Mouse (Mus musculus) fat pad, adult 2 months (tissue): ENCODE results near the gene Ddx3x.
A peak's percentile ranks its signal among the peaks of the same experiment; 100 is the strongest.
"Not testable (repeated sequence)": the region's sequence is repeated elsewhere in the genome, so short reads cannot be mapped to it uniquely, and the experiment has no call there.

Experiments used
- DNase-seq: peaks from one replicate; pipeline ENCODE4 v3.0.0-alpha.2; 2011; ENCODE audit warnings: low read depth, low spot score; ENCODE audit errors: extremely low read depth

Ddx3x gene

DNA sequence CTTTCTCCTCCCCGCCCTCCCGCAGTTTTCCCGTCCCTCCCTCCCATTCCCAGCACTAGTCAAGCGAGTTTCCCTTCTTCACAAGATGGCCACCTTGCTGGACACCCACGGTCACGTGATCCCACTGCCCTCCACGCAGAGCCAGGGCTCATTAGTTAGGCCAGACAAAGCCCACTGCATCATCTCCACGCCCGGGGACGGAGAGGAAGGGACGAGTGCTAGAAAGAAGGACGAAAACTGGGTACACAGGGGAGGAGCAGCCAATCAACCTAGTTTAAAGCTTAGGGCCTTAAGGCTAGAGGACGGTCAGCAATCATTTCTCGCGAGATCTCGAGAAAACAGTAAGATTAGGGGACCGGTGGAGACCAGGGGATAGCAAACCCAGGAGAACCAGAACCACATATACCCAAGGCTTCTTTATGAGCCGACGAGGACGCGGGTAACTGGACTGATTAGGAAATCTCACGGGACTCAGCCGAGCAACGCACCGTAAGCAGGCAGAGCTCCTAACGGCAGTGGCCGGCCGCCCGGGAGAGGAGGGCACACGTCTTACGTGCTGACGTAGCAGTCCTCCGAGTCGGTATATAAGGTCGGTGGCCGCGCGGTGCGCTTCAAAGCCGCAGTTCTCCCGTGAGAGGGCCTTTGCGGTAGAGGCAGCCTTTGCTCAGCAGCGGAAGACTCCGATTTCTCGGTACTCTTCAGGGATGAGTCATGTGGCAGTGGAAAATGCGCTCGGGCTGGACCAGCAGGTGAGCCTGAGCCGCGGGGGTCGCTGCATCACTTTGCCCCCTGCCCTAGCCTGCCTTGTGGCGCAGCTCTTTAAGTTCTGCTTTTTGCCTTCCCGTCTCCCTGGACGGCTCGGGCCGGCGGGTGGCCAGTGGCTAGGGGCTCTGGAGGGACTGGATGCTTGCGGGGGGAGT, at the start of gene Ddx3x:
Gene Ddx3x, plus strand, starts transcription at position 562 of the 920 bp plus-strand sequence.
- DNase-seq, result no peak

GRCm38 (mm10) chrX:13231243-13231642, 49.5 kb upstream of the Ddx3x start:
- DNase-seq, result no peak

GRCm38 (mm10) chrX:13232834-13233233, 47.9 kb upstream of the Ddx3x start:
- not testable (repeated sequence) for DNase-seq

GRCm38 (mm10) chrX:13233631-13234030, 47.1 kb upstream of the Ddx3x start:
- DNase-seq, result no peak

- no peak for DNase-seq
Measured at GRCm38 (mm10) chrX:13234709-13235108, 46.1 kb upstream of the Ddx3x start.

GRCm38 (mm10) chrX:13236100-13236568, 44.6 kb upstream of the Ddx3x start:
- no peak for DNase-seq

- DNase-seq, result peak; percentile 77
Measured at GRCm38 (mm10) chrX:13239455-13239854, 41.3 kb upstream of the Ddx3x start.

DNA sequence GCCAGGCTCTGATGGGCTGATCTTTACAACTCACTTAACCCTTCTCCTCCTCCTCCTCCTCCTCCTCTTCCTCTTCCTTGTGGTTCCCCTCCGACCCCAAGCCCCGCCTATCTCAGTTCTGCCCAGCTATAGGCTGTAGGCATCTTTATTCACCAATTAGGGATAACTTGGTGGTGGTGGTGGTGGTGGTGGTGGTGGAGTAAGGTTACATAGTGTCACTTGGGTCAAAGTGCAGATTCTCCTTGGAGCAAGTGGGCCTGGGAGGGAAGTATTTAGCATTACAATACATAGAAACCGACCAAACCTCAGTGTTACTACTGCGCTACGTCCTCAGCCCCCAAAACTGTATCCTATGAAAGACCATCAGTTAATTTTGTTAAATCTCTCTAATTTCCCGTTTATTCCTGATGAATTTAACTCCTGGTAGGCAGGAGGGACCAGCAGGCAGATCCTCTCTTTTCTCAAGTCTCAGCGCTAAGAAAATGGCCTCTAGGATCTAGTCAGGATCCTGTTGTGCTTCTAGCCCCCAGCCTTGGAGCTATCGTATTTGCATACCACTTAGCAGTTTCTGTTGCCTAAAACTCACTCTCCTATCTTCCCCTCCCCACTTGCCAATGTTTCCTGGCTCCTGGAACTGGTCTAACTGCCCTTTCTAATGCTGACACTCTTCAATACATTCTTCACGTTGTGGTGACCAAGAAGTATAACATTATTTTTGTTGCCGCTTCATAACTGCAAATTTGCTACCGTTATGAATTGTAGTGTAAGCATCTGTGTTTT, 39.9 kb upstream of the Ddx3x start:
- DNase-seq, result no peak

GRCm38 (mm10) chrX:13241426-13242319, 39.1 kb upstream of the Ddx3x start:
- no peak for DNase-seq

DNA sequence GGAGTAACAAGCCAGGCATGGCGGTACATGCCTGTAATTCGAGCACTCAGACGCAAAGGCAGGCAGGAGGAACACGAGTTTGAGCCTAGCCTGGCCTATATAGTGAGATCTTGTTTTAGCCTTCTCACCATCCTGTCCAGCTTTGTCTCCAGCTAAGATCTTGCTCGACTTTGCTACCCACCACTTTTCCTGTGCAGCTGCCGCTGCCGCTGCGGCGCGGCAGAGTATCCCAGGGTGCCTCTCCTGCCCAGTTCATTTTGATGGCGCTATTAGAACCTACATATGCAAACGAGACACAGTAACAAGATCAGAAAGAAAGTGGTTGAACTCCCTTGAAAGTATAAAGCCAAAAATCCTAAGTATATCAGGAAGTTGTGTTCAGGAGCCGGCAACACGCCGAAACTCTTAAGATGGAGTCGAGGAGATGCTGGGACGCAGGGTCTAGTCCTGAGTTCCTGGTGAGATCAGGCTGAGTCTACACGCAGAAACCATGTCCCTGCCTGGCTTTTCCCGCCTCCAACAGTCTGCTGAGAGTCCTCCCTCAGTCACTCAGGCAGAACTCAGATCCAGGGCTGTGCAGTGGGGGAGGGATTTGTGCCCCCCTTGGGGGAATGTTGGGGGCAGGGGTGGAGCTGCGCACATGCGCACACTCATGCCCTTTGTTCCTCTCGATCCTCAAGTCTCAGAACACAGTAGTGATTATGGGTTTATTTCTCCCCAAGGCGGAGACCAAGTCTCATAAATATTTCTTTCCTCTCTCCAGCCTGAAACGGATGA, 38.3 kb upstream of the Ddx3x start:
- no peak for DNase-seq

- DNase-seq, result no peak
Measured at GRCm38 (mm10) chrX:13243133-13244123, 37.3 kb upstream of the Ddx3x start.

DNA sequence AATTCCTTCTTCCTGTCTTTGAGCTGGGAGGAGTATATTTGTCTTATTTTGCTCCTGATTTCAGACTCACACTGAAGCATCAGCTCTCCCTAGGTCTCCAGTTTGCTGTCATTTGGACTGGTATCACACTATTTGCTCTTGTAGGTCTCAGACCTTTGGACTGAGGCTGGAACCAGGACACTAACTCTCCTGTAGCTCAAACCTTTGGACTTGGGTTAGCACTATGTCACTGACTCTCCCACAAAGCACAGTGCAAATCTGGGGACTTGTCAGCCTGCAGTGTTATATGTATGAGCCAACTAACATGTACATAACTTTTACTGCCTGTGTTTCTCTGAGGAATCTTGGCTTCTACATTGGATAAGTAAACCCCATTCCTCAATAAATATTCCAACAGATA, 36.2 kb upstream of the Ddx3x start:
- DNase-seq, result no peak

DNA sequence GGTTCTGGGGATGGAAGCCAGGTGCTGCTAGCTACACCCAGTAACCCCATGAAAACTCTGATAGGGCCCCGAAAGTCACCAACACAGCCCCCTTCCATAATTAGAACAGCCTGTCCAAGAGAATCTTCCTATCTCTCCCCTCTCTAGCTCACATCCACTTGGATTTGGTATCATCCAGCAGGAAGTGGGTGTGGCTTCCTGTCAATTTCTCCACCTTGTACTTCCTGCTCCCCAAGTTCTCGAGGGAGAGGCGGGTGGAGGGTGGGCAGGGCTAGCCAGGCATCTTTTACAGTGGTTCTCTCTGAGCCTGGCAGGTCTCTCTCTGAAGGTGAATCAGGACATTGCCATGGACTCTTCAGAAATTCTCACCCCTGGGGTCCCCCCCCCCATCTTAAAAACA, 35.7 kb upstream of the Ddx3x start:
- DNase-seq, result no peak

- no peak for DNase-seq
Measured at GRCm38 (mm10) chrX:13251683-13252082, 29.1 kb upstream of the Ddx3x start.

- DNase-seq, result no peak
Measured at GRCm38 (mm10) chrX:13254273-13254672, 26.5 kb upstream of the Ddx3x start.

DNA sequence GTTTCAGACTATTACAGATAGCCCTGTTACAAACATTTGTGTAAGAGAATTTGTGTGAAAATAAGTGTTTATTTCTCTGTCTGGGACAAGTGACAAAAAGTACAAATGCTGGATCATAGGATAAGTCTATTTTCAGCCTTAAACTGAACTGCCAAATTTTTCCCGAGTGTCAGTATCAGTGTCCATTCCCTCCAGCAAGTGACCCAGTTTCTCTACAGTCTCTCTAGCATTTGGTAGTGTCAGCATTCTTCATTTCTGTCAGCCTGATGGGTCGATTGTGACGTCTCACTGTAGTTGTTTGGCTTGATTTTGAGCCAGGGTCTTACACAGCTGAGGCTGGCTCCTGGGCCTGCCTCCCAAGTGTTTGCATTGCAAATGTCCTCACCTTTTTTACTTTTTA, 17.4 kb upstream of the Ddx3x start:
- no peak for DNase-seq

GRCm38 (mm10) chrX:13275519-13276137, 5.1 kb upstream of the Ddx3x start:
- DNase-seq, result no peak

GRCm38 (mm10) chrX:13278996-13279395, 1.8 kb upstream of the Ddx3x start:
- DNase-seq, result no peak
